Mouse (Mus musculus): Measurements from ENCODE around the gene Tacc3.

Tacc3 gene

GRCm38 (mm10) chr5:33657787-33658663, at the start of gene Tacc3, which contains the start of gene Tmem129:
Tacc3 (plus strand) TSS chr5:33658128.
Tmem129 (minus strand) TSS chr5:33658416.
- peak; percentile 99 for DNase-seq (ENCODE audit: low spot score in 2 of 2)

GRCm38 (mm10) chr5:33609226-33609625, 48.7 kb upstream of the Tacc3 start:
- no peak for DNase-seq (ENCODE audit: low spot score in 2 of 2)

DNA sequence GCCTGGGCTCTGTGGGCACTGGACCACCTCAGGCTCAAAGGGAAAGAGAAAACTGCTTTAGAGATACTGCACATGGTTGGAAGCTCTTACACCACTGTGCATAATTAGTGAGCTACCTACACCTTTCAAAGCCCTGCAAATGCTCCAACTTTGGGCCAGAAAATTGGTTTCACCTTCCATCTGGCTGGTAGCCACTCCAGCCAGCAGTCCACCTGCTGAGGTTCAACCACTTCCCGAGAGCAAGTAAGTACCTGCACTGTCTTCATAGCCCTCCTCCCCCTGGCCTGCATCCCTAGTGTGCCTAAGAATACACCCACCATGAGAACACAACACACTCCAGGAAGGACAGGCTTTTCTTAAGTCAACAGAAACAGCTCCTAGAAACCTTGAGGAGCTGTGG, 46.1 kb upstream of the Tacc3 start:
- DNase-seq (ENCODE audit: low spot score in 2 of 2) = no peak

DNA sequence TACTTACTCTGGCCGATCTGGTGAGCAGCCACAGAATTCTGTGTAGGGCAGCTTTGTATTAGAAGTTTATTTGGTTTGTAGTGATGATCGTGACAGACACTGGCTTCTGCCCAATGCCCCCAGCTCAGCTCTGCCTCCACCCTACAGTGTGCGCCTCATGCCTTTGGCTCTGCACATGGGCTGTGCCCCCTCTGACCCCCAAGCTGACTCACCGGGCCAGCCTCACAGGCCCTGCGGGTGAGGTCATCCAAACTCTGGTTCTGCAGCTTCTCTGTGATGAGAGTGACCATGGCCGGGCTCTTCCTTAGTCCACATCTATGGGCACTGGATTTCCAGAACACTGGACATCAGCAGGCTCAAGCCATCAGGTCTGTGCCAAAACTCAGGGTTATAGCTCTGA, 43.5 kb upstream of the Tacc3 start:
- no peak for DNase-seq (ENCODE audit: low spot score in 2 of 2)

- DNase-seq (ENCODE audit: low spot score in 2 of 2) = no peak
Observed at GRCm38 (mm10) chr5:33622671-33623070, 35.3 kb upstream of the Tacc3 start.

GRCm38 (mm10) chr5:33623766-33624165, 34.2 kb upstream of the Tacc3 start:
- no peak for DNase-seq (ENCODE audit: low spot score in 2 of 2)

GRCm38 (mm10) chr5:33627968-33628367, 30.0 kb upstream of the Tacc3 start:
- DNase-seq (ENCODE audit: low spot score in 2 of 2) = no peak

- DNase-seq (ENCODE audit: low spot score in 2 of 2) = peak; percentile 66 to 72
Observed at GRCm38 (mm10) chr5:33628820-33629300, 29.1 kb upstream of the Tacc3 start.

DNA sequence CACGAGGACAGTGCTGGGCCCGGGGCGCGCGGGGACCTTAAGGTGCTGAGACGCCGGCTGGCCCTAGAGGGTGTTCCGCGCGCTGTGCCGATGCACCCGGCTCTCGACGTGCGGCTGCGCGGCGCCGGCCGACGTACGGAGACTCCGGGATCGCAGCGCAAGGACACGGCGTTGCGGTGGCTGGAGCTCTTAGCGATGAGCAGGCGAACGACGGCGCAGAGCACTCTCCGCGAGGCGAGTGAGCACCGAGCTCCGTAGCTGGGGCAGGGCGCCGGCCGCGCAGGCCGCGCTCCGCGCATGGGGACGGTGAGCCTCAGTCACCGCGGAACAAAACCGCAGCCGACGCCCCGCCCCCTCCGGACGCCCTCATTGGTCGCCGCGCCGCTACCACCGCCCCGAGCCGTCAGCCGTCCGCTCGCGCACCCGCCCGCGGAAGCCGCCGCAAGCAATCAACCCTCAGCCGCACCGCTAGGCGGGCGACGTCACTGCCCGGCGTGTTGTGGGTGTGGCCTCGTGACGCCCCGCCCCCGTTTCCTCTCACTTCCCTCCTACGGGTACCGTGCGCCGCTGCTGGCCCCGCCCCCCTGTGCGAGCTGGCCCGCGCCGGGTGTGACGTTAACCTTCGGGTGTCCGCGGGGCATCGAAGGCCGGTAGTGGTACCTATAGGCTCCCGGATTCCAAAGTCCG, 28.5 kb upstream of the Tacc3 start, which contains the start of the genes Fam53a and Gm9903:
Fam53a (minus strand) TSS at position 335 of the 687 bp plus-strand sequence.
Gm9903 (plus strand) TSS at position 625 of the 687 bp plus-strand sequence.
- peak; percentile 99 to 100 for DNase-seq (ENCODE audit: low spot score in 2 of 2)

DNA sequence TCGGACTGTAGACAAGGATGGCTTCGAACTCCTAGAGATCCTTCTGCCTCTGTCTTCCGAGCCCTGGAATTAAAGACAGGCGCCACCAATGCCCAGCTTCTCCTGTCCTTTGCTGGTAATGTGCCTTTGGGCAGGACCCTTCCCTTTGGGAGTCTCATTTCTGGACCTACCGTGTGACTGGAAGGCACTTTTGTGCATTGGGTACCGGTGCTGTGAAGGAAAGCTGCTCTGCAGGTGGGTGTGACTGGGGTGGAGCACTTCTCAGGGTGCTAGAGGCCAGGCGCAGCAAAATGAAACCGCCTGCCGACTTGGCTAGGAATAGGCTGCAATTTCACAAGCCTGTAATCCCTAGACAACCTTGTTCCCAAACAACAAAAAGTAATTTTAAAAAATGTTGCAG, 27.9 kb upstream of the Tacc3 start:
- DNase-seq (ENCODE audit: low spot score in 2 of 2) = peak; percentile 40 to 48

GRCm38 (mm10) chr5:33630615-33631014, 27.3 kb upstream of the Tacc3 start:
- no peak for DNase-seq (ENCODE audit: low spot score in 2 of 2)

DNA sequence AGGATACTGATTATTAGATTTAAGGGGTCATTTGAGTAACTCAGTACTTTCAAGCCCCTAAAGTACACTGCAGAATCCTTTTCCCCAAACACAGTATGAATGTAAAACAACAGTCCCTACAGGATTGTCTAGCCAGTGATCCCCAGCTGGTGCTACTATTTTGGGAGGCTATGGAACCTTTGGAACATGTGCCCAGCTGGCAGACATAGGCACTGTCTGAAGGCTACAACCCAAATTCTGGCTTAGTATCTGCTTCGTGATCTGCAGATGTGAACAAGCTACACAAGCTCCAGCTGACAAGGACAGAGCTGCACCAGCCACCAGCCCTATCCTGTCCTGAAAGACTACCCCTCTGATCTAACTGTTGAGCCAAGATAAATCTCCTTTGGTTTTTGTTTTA, 25.4 kb upstream of the Tacc3 start:
- peak in 1 of 2 experiments; percentile 45 for DNase-seq (ENCODE audit: low spot score in 2 of 2)

- DNase-seq (ENCODE audit: low spot score in 2 of 2) = no peak
Observed at GRCm38 (mm10) chr5:33635361-33635760, 22.6 kb upstream of the Tacc3 start.

GRCm38 (mm10) chr5:33637606-33638350, 20.1 kb upstream of the Tacc3 start:
- DNase-seq (ENCODE audit: low spot score in 2 of 2) = no peak

- DNase-seq (ENCODE audit: low spot score in 2 of 2) = no peak
Observed at GRCm38 (mm10) chr5:33638826-33639225, 19.1 kb upstream of the Tacc3 start.

DNA sequence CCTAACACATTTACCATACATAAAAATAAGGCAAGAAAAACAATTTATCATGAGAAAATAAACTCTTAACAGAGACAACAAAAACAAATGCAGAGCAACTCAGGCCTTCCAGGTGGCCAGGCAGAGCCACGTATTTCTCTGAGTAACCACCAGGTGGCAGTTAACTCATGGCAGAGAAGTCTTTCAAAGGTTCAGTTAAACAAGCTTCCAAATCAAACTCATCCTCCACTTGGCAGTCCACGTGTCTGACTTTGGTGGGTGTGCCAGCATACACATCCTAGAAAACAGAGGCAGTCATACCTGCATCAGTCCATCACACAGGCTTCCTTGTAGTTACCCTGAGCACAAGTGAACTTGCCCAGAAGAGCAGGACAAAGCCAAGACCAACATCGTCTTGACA, 17.3 kb upstream of the Tacc3 start:
- peak; percentile 53 to 63 for DNase-seq (ENCODE audit: low spot score in 2 of 2)

GRCm38 (mm10) chr5:33651017-33651416, 6.9 kb upstream of the Tacc3 start:
- no peak for DNase-seq (ENCODE audit: low spot score in 2 of 2)

DNA sequence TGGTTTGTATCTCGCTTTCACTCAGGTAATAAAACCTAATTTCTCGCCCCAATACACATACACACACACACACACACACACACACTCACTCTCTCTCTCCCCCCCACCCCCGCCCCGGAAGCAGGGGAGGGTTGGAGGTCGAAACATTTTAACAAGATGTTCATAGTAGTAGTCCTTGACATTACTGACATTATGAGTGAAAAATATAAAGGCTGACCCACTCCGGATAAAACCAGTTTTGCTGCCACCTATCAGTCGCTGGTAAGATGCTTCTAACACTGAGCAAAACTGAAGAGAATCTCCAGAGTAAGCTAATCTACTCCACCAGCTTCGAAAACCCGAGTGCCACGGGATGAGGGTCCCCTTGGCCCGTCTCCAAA, 6.4 kb upstream of the Tacc3 start:
- no peak for DNase-seq (ENCODE audit: low spot score in 2 of 2)

DNA sequence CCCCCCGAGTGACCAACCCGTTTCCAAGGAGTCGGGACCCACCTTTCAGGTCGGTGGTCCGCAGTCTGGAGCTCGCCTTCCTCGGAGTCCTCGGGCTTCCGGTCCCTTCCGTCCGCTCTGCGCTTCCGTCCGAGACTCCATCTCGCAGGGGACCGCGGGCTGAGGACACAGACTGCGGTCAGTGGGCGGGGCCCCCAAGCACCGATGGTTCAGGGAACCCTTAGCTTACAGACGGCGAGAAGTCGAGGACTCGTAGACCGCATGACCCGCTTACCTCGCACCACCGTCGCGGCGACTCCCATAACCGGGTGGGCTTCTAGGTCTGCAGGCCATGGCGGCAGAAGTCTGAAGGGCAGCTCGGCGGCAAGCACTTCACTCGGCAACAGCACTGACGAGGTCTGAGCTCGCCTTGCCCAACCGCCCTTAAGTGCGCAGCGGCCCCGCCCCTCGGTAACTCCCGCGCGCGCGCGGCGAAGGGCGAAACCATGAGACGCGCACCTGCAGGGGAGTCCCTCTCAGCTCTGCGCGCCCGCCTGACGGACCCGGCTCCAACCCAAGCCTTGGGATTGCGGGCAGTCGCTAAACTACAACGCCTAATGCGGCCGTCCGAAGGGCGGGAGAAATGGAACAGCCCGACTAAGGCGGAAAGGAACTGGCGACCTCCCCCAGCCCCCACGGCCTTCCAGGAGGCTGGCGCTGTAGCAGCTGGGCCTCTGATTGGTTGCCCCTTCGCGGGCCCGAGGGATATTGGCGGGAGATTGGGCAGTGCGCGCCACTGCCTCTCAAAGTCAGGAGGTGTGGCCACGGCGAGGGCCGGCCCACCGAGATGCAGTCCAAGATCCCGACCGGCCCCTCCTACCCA, 5.8 kb upstream of the Tacc3 start, which contains the start of gene Slbp:
Slbp (minus strand) TSS at position 654 of the 862 bp plus-strand sequence.
- peak; percentile 98 for DNase-seq (ENCODE audit: low spot score in 2 of 2)

DNA sequence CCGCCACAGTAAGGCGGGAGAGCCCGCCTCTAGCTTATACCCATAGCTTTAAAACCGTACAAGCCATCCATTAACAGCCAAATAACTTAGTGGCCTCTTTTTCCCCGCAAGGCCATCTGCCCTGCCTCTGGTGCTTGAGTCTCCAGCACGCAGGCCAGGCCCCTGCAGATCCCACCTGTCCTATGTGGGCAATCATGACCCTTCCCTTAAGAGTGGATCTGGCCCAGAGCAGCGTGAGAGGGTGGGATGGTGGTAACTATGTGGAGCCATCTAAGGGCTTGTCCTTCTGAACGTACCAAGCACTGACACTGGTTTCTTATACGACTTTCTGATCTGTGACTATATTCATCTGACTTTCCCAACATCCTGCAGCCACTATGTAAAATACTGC, 5.2 kb upstream of the Tacc3 start:
- no peak for DNase-seq (ENCODE audit: low spot score in 2 of 2)

- peak in 1 of 2 experiments; percentile 33 for DNase-seq (ENCODE audit: low spot score in 2 of 2)
Observed at GRCm38 (mm10) chr5:33654424-33654823, 3.5 kb upstream of the Tacc3 start.

All from right cerebral cortex, postnatal 10 days (tissue).